Mouse (Mus musculus): ENCODE measurements around the gene Actg1. TPM values are rescaled to one million over a fixed set of nuclear protein-coding genes. Genes with fewer than 3 reads are reported as not detected.
"Not testable (repeated sequence)": the region's sequence is repeated elsewhere in the genome, so short reads cannot be mapped to it uniquely, and the experiment has no call there.

The Actg1 gene
- polyA plus RNA-seq, 1 experiment from 2014 or later, result 2,965 TPM

DNA sequence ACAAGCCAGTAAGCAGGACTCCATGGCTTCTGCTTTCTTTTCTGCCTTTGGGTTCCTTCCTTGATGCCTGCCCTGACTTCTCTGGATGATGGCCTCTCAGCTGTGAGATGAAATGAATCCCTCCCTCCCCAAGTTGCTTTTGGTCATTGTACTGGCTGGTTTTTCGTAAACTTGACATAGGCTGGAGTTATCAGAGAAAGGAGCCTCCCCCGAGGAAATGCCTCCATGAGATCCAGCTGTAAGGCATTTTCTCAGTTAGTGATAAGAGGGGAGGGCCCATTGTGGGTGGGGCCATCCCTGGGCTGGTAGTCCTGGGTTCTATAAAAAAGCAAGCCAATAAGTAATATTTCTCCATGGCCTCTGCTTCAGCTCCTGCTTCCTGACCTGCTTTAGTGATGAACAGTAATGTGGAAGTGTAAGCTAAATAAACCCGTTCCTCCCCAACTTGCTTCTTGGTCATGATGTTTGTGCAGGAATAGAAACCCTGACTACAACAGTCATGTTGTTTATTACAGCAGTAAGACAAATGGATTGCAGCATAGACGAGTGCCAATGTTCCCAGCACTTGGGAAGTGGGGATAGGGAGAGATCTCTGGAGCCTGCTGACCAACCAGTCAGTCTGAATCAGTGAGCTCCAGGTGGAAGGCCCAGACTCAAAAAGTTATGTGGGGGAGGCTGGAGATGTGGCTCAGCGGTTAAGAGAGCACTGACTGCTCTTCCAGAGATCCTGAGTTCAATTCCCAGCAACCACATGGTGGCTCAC is 7.1 kb upstream of the Actg1 start:
- H3K4me2 ChIP-seq, result no peak overlapping the region
- no peak overlapping the region for H3K27ac ChIP-seq (ENCODE audit: low read depth, low read length)
- peaks cover 20% of the 10 kb centered on the region for H3K4me1 ChIP-seq (ENCODE audit: control insufficient read depth, insufficient read depth, low read length)
- H3K36me3 ChIP-seq (ENCODE audit: control insufficient read depth, insufficient read depth, low read length), result no peaks in the 10 kb centered on the region
- H3K4me3 ChIP-seq (ENCODE audit: low read depth, low read length), result no peak overlapping the region
- no peak overlapping the region for H3K9ac ChIP-seq (ENCODE audit: low read length)
- DNase-seq (ENCODE audit: low spot score, missing footprints) (peak; percentile 23), ATAC-seq (ENCODE audit: low FRiP score) (no peak)
- no peaks in the 10 kb centered on the region for H3K9me3 ChIP-seq (ENCODE audit: control insufficient read depth, low read length)
- H3K27me3 ChIP-seq (ENCODE audit: control insufficient read depth, insufficient read depth, low read length), result no peaks in the 10 kb centered on the region; the same call in 1 of the 2 replicates
- 81% methylated on average over 5 of the region's 5 CpGs for WGBS

DNA sequence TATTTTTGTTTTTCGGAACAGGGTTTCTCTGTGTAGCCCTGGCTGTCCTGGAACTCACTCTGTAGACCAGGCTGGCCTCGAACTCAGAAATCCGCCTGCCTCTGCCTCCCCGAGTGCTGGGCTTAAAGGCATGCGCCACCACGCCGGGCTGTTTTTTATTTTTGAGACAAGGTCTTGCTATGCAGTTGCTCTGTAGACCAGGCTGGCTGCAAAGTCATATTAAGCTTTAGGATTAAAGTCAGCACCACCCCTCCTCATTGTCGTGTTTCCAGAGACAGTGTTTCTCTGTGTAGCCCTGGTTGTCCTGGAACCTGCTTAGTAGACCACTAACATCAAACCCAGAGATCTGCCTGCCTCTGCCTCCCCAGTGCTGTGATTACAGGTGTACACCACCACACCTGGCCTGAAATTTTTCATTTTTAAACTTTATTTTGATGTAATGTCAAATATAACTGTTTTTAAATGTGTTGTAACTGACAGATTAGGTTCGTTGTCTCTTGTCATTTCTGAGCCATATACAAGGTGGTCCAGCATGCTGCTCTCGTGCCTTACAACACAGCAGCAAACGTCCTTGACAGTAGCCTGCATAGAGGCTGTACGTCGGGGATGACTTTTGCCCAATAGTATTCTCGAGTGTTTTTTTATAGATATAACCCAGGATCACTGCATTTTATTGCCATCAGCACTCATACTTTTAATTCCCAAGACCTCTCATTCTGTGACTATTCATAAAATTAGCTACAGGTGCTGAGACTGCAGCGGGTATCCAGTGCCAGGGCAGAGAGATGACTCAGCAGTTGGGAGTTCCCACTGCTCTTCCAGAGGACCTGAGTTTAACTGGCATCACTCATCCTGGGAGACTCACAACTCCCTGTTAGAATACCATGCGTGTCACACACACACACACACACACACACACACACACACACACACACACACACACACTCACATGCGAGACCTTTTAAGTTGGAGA is 6.2 kb upstream of the Actg1 start:
- Histone ChIP-seq H3K36me3 (ENCODE audit: control insufficient read depth, insufficient read depth, low read length) (no peaks in the 10 kb centered on the region), H3K9ac (ENCODE audit: low read length) (no peak overlapping the region), H3K9me3 (ENCODE audit: control insufficient read depth, low read length) (no peaks in the 10 kb centered on the region), H3K4me2 (no peak overlapping the region), H3K27ac (ENCODE audit: low read depth, low read length) (no peak overlapping the region), H3K4me1 (ENCODE audit: control insufficient read depth, insufficient read depth, low read length) (peaks cover 21% of the 10 kb centered on the region), H3K27me3 (ENCODE audit: control insufficient read depth, insufficient read depth, low read length) (no peaks in the 10 kb centered on the region; the same call in 1 of the 2 replicates), H3K4me3 (ENCODE audit: low read depth, low read length) (no peak overlapping the region)
- ATAC-seq (ENCODE audit: low FRiP score), result no peak
- 91% methylated on average over 17 of the region's 17 CpGs for WGBS
- peak; percentile 69 for DNase-seq (ENCODE audit: low spot score, missing footprints)

DNA sequence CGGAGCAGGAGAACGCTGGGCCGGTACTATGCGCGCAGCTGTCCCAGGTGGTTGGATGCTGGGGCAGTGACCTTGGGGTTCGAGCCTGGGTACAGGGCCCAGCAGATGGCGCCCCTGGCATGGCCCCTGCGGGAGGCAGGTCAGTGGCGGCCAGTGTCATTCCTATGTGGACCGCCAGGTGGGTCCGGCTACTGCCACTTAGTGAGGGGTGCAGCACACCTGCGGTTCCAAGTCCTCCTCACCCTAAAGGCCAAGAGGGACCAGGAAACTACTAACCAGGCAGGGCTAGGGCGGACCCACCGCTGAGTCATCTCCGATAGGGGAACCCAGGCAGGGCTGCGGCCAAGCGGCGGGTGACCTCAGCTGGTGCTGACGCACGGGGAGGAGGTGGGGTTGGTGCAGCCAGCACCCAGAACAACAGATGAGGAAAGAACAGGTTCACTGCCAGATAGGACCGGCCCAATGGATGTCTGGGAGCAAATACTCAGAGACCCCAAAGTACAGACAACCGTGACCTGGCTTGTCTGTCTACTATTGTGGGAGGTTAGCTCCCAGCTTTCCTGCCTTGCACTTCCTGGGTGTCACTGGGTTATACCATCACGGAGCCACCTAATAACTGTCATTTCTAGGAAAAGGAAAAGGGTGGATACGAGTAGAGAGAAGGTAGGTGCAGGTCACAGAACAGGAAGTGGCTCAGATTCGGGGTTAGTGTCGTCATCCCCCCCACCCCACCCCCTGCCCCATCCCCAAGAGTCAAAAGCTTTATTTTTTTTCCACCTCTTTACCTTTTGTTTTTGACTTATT is 5.4 kb upstream of the Actg1 start:
- peak; percentile 92 for DNase-seq (ENCODE audit: low spot score, missing footprints)
- H3K27ac ChIP-seq (ENCODE audit: low read depth, low read length), result no peak overlapping the region
- H3K4me3 ChIP-seq (ENCODE audit: low read depth, low read length), result no peak overlapping the region
- WGBS, result 26% methylated on average over 26 of the region's 26 CpGs
- no peak overlapping the region for H3K9ac ChIP-seq (ENCODE audit: low read length)
- H3K4me1 ChIP-seq (ENCODE audit: control insufficient read depth, insufficient read depth, low read length), result peaks cover 27% of the 10 kb centered on the region
- ATAC-seq (ENCODE audit: low FRiP score), result no peak
- H3K27me3 ChIP-seq (ENCODE audit: control insufficient read depth, insufficient read depth, low read length), result no peaks in the 10 kb centered on the region; the same call in 1 of the 2 replicates
- no peaks in the 10 kb centered on the region for H3K9me3 ChIP-seq (ENCODE audit: control insufficient read depth, low read length)
- H3K36me3 ChIP-seq (ENCODE audit: control insufficient read depth, insufficient read depth, low read length), result no peaks in the 10 kb centered on the region
- H3K4me2 ChIP-seq, result no peak overlapping the region

DNA sequence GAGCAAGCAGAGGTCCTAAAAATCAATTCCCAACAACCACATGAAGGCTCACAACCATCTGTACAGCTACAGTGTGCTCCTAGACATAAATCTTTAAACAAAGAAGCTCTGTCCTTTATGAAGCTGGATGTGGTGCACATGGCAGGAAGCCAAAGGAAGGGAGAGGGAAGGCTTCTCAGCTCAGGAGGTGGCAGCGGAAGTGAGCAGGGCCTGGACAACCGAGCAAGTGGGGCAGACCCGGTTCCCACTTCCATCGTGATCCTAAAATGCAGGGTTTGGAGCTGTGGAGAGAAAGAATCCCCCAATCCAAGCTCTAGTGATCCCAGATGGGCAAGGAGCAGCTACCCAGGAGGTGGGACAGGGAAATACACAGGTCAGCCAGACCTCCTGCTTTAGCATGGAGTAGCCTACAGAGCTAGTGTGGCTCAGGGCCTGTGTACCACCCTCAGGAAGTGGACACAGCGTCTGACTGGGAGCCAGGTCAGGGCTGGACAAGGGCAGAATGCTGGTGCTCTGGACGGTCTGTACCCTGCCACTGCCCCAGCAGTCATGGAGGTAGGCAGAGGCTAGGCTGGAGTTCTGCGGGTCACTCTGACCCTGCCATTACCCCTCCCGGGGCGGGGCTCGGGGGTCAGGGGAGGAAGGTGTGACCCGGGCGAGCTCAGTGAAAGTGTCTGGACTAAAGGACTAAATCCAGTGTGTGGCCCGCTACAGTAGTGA is 4.4 kb upstream of the Actg1 start:
- Histone ChIP-seq H3K9me3 (ENCODE audit: control insufficient read depth, low read length) (no peaks in the 10 kb centered on the region), H3K27ac (ENCODE audit: low read depth, low read length) (no peak overlapping the region), H3K4me1 (ENCODE audit: control insufficient read depth, insufficient read depth, low read length) (peaks cover 18% of the 10 kb centered on the region), H3K4me2 (no peak overlapping the region), H3K4me3 (ENCODE audit: low read depth, low read length) (no peak overlapping the region), H3K36me3 (ENCODE audit: control insufficient read depth, insufficient read depth, low read length) (no peaks in the 10 kb centered on the region), H3K9ac (ENCODE audit: low read length) (peak overlapping the region; percentile 47), H3K27me3 (ENCODE audit: control insufficient read depth, insufficient read depth, low read length) (no peaks in the 10 kb centered on the region; the same call in 1 of the 2 replicates)
- peak; percentile 80 for DNase-seq (ENCODE audit: low spot score, missing footprints)
- 75% methylated on average over 13 of the region's 13 CpGs for WGBS
- no peak for ATAC-seq (ENCODE audit: low FRiP score)

DNA sequence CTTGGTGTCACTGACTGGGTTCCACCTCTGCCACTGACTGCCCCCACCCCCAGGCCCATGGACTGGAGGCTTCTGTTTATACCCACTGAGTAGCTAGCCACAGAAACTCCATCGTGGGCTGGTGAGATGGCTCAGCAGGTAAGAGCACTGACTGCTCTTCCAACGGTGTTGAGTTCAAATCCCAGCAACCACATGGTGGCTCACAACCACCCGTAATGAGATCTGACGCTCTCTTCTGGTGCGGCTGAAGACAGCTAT is 3.7 kb upstream of the Actg1 start:
- H3K27me3 ChIP-seq (ENCODE audit: control insufficient read depth, insufficient read depth, low read length); H3K9ac ChIP-seq (ENCODE audit: low read length); H3K4me2 ChIP-seq; H3K9me3 ChIP-seq (ENCODE audit: control insufficient read depth, low read length); H3K27ac ChIP-seq (ENCODE audit: low read depth, low read length); ATAC-seq (ENCODE audit: low FRiP score); H3K36me3 ChIP-seq (ENCODE audit: control insufficient read depth, insufficient read depth, low read length); H3K4me3 ChIP-seq (ENCODE audit: low read depth, low read length): not testable (repeated sequence)
- peaks cover 16% of the 10 kb centered on the region for H3K4me1 ChIP-seq (ENCODE audit: control insufficient read depth, insufficient read depth, low read length)
- peak; percentile 57 for DNase-seq (ENCODE audit: low spot score, missing footprints)
- WGBS, result 88% methylated on average over 5 of the region's 5 CpGs

DNA sequence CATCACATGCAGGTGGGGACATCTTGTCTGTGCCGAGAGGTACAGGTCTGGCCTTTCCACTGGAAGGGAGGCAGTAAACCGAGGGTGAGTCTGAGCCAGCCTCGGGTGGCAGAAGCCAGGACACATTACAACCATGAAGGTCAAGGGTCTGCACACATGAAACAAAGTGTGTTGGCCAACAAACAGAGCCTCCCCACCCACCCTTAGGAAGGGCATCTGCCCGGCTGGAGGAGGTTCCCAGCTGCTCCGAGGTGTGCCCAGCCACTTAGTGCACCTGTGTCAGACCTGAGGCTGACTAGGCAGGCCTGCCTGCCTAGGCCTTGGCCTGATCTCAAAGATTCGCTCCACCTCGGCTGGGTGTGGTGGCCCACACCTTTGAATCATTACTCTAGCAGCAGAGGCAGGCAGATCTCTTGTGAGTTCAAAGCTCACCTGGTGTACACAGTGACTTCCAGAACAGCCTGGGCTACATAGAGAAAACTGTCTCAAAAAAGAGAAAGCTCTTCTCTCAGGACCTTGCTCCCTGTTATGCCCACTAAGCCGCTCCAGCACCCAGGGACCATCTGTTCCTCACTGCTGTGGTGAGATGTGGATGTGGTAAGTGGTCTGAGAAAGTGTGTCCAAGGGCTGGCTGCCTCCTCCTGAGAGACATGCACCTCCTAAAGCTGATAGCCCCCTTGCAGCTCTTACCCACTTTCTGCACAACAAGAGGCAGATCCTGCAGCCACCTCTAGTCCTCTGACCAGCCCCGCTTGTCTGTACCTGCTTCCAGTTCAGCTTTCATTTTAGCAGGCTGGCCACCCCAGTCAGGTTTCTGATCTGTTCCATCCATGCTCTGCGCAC is 3.1 kb upstream of the Actg1 start:
- no peak overlapping the region for H3K27ac ChIP-seq (ENCODE audit: low read depth, low read length)
- no peaks in the 10 kb centered on the region; the same call in 1 of the 2 replicates for H3K27me3 ChIP-seq (ENCODE audit: control insufficient read depth, insufficient read depth, low read length)
- H3K36me3 ChIP-seq (ENCODE audit: control insufficient read depth, insufficient read depth, low read length), result peaks cover 3% of the 10 kb centered on the region; the same call in 1 of the 2 replicates
- H3K4me2 ChIP-seq, result no peak overlapping the region
- no peaks in the 10 kb centered on the region for H3K9me3 ChIP-seq (ENCODE audit: control insufficient read depth, low read length)
- DNase-seq (ENCODE audit: low spot score, missing footprints) (peak; percentile 85), ATAC-seq (ENCODE audit: low FRiP score) (no peak)
- 91% methylated on average over 10 of the region's 10 CpGs for WGBS
- H3K4me1 ChIP-seq (ENCODE audit: control insufficient read depth, insufficient read depth, low read length), result peaks cover 19% of the 10 kb centered on the region
- H3K4me3 ChIP-seq (ENCODE audit: low read depth, low read length), result no peak overlapping the region
- no peak overlapping the region; the same call in 1 of the 2 replicates for H3K9ac ChIP-seq (ENCODE audit: low read length)

DNA sequence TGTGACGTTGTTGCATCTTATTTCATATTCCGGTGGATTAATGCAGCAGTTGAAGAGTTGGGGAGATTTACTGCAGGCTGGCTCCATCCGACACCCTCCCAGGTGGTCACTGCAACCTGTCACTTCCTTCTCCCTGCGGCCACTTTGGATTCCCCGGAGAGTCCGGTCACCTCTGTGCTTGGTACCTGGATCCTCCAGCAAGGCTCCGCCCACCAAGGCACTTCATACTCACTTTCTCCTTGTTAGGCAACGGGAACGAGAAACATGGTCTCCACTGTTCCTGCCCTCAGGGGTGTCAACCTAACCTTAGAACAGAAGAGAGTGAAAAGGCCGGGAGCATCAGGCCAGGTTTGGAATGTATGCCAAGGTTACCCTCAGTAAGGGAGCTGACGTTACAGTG is 2.4 kb upstream of the Actg1 start:
- H3K4me2 ChIP-seq, result peak overlapping the region; percentile 96
- H3K27ac ChIP-seq (ENCODE audit: low read depth, low read length), result peak overlapping the region; percentile 99
- 31% methylated on average over 11 of the region's 11 CpGs for WGBS
- peak overlapping the region; percentile 100 for H3K4me3 ChIP-seq (ENCODE audit: low read depth, low read length)
- ATAC-seq (ENCODE audit: low FRiP score) (no peak), DNase-seq (ENCODE audit: low spot score, missing footprints) (peak; percentile 87)
- peaks cover 21% of the 10 kb centered on the region for H3K4me1 ChIP-seq (ENCODE audit: control insufficient read depth, insufficient read depth, low read length)
- peaks cover 3% of the 10 kb centered on the region; the same call in 1 of the 2 replicates for H3K36me3 ChIP-seq (ENCODE audit: control insufficient read depth, insufficient read depth, low read length)
- no peaks in the 10 kb centered on the region for H3K9me3 ChIP-seq (ENCODE audit: control insufficient read depth, low read length)
- peak overlapping the region; percentile 100 for H3K9ac ChIP-seq (ENCODE audit: low read length)
- no peaks in the 10 kb centered on the region; the same call in 1 of the 2 replicates for H3K27me3 ChIP-seq (ENCODE audit: control insufficient read depth, insufficient read depth, low read length)

All from midbrain, embryonic 11.5 days (tissue).